Mouse (Mus musculus) right cerebral cortex, postnatal 4 days (tissue): ENCODE results near the gene Chst5.

Experiments
- DNase-seq: peaks from one replicate; pipeline ENCODE4 v3.0.0-alpha.2; 2022

The Chst5 gene

DNA sequence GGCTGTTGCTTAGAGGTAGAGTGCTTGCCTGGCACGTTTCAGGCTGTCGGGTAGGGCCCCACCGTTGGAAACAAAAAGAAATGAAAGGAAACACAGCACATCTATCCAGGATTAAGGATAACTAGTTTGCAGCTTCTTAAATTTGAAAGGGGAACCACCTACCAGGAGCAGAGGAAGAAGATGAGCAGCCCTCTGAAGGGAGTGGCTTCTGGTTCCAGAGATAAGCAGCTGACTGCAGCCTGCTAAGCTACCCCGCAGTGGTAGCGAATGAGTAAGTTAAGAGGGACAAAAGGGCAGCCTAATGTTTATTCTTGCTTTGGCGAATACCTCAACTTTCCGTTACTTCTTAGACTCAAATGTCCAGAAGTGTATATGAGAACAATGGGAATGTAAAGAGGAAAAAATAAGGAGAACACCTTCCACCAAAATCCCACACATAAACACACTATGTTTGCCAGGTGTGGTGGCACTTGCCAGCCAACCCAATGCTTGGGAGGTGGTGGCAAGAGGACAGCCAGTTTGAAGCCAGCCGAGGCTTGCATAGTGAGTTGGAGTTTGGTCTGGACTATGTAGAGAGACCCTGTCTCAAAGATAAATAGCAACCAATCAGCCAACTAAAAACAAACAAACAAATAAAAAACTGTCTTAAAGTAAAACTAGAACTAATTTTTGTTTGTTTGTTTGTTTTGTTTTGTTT, 19.5 kb upstream of the Chst5 start:
- no peak for DNase-seq

DNA sequence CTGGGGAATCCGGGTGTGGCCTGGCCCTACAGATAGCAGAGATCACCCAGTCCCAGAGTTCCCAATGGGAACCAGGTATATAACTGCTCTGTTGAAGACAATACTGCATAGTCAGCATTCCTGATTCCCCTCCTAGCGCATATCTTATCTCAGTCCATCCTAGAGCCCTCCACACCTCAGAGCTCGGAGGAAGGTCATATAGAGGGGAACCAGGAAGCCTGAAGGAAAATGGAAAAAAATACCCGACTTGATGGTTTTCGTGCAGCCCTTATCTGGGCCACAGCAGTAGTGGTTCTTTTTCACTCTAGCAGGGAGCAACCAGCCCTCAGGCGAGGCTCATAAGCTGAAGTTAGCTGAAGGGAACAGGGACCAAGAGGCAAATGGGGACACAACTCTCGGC, 14.7 kb upstream of the Chst5 start:
- DNase-seq, result no peak

DNA sequence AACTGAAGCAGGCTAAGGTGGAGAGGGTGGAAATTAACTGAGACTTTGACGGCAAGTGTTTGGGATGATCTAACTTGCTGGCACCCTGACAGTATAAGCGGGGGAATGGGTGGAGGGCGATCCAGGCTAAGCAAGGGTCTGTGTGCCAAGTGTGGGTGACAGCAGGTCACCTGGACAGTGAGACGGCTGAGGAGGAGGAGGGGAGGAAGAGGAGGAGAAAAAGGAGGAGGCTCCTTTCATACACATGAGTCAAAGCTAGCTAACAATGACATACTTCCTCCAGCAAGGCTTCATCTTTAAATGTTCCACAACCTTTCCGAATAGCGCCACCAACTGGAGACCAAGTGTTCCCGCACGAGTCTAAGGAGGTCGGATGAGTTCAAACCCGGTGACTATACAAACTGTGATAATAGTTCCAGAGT, 13.1 kb upstream of the Chst5 start:
- peak; percentile 44 for DNase-seq

DNA sequence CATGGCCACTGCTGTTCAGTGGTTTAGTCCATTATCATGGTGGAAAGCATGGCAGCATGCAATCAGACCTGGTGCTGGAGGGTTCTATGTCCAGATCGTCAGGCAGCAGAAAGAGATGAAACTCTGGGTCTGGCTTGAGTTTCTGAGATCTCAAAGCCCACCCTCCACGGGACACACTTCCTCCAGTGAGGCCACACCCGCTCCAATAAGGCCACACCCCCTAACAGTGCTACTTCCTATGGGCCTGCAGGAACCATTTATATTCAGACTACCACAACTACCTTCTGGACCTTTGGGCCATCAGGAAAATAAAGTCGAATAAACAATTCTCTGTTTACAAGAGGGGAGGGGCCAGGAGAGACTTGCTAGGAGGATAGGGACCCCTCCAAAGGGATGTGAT, 10.7 kb upstream of the Chst5 start:
- DNase-seq, result no peak

DNA sequence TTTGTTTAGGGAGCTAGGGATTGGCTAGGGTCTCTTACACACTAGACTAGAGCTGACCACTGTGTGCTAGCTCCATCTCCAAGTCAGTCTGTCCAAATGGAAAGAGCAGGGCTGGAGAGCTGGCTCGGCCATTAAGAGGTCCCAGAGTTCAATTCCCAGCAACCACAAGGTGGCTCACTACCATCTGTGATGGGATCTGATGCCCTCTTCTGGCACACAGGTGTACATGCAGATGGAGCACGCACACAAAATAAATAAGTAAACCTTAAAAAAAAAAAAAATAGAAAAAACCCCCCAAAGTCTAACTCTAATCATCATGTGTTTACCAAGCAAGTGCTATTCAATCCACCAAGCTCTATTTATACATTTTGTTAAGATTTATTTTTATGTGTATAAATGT, 9.4 kb upstream of the Chst5 start:
- no peak for DNase-seq

DNA sequence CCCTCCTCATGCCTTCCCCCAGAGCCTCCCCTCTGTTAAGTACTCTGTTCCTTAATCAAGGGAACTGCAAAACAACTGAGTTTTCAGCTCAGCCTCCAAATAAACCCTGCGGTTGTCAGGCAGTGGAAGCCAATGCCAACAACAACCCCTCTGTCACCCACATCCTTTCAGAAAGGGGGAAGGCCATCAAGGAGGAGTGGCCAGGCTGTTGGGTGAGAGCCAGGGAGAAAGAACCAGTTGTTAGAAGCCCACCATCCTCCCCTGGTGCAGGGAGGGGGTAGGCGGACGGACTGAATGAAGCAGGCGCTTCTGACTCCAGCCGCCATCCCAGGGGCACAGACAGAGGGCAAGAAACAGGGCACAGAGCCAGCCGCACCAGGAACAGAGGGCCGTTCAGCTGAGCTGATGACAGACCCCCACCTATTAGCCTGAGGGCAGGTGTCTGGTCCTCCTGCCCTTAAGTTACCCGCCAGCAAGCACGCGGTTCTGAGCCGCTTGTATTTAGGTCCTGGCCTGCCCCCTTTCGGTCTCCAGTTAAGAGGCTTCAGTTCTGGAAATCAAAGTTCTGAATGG, 2.7 kb upstream of the Chst5 start:
- peak; percentile 62 for DNase-seq

DNA sequence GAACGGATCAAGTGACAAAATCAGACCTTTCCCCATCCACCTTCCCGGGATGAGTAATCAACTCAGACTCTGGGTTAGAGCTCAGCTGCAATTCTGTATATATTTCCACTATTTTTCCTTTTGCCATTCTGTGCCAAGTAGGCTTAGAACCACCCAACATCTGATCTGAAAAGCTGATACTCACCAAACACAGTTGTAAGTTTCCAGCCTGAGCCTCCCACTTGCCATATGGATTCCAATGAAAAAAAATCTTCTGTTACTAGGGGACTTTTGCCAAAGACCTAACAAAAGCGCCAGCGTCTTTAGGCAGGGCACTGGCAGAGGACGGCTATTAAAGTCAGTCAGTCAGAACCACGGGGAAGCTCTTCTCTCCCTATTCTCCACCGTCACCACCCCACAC, 1.3 kb upstream of the Chst5 start:
- no peak for DNase-seq

DNA sequence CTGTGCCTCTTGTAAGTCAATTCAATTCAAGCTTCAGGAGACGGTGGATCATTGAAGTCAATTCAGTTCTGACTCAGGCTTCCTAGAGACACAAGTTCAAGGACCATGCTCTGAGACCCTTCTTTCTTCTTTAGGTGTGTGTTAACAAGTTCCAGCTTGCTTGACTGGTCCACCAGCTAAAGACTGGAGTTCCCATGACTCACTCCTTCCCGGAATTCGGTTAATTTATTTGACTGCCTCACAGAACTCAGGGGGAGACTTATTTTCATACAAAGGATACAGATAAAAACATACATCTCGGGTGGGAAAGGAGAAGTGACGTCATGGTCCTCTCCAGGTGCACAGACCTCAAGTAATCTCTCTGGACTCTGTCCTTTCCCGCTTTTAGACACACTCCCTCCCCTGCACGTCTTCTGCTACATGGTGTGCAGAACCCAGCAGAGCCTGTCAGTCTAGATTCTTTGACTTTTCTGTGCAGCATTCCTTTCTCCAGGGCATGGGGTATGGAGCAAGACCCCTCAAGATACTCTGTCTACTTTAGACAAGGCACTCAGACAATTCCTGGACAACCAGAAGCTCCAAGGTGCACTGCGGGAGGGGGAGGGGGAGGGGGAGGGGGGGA, 4.6 kb downstream of the Chst5 start:
- no peak for DNase-seq

DNA sequence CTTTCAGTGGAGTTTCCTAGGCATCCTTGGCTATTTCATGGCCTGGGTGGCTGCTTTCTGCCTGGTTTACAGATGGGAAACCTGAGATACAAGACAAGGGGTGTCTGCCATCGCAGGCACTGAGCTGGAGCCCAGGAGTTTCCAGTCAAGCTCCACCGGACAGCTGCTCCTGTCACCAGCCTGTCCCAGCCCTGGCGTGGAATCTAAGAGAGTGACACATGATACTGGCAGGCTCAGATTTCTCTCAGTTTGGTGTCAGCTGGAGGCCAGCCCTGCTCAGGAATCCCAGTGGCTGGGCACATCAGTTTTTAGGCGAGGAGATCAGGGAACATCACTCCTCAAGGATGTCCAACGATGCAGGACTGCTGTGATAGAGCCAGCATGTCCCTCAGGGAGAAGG, 8.2 kb downstream of the Chst5 start:
- no peak for DNase-seq

DNA sequence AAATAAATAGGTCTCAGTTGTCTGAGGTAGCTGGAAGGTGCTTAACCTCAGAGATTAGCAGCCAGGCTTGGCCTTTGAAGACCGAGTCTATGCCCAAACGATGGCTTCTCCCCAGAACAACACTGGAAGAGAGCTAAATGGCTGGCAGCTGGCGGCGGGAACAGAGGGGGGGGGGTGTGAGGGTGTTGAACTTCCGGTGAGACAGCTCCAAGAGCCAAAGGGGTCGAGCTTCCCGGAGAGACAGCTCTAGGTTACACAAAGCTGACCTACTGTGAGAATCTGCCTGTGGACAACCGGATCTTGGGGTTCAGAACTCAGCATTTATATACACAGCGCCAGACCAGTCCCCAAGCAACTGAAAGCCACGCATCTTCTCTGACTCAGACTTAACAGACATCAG, 11.7 kb downstream of the Chst5 start:
- DNase-seq, result no peak

DNA sequence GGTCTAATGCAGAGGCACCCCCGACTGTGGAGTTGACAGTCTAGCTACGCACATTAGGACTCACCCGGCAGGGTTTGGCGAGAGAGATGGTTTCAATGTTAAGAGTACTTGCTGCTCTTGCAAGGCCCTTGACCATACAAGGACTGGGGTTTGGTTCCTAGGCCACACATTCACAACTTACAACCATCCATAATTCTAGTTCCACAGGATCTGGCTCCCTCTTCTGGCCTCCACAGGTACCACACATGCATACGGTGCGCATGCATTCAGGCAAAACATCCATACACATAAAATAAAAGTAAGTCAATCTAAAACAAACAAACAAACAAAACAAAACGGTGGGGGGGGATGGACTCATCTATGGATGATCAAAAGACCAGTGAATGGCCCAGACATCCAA, 15.3 kb downstream of the Chst5 start:
- DNase-seq, result no peak

DNA sequence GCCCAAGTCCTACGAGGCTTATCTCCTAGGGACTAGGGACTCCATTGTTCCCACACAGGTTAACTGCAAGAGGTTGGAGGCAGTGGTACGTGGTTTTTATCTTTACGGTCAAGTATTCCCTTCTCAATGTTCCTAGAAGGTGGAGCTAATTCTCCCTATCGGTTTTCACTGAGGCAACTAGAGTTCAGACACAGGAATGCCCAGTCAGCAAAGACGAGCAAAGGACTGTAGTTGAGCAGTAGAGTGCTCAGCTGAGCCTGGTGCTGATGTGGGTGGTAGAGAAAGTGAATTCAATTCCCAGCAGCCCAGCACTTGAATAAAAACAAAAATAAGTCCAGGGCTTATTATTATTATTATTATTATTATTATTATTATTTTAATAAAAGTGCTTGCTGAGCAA, 17.6 kb downstream of the Chst5 start:
- no peak for DNase-seq

DNA sequence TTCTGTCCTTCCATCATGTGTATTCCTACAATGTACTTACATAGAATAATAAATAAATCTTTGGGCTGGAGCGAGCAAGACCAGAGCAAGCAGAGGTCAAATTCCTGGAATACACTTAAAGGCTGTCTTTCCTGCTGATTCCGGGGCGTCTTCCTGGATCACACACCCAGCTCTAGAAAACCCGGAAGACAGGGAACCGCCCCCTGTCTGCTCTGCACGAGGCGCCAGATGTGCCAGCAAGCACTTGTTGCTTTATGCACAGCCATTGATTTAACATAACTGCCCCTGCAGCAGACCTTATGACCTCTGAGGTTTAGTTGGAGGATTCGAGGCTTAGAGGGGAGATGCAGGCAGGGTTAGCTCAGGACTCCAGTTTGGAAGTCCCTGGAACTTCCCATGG, 18.3 kb downstream of the Chst5 start:
- DNase-seq, result no peak

DNA sequence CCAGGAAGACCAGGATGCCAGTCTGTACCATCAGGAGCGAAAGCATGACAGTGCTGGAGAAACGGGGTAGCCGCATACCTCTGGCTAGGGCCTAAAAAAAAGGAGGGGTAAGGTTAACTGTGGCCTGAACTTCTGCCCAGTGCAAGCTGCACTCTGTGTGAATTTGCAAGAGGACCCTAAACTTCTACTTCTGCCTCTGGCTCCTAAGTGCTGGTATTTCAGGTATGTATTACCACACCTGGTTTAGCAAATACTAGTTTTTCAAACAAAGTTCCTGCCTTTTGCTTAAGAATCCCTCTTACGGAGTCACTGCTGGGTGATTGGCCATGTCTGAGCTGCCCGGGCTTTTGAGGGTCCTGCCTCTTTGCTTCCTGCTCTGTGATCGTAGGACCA, 19.3 kb downstream of the Chst5 start:
- no peak for DNase-seq

DNA sequence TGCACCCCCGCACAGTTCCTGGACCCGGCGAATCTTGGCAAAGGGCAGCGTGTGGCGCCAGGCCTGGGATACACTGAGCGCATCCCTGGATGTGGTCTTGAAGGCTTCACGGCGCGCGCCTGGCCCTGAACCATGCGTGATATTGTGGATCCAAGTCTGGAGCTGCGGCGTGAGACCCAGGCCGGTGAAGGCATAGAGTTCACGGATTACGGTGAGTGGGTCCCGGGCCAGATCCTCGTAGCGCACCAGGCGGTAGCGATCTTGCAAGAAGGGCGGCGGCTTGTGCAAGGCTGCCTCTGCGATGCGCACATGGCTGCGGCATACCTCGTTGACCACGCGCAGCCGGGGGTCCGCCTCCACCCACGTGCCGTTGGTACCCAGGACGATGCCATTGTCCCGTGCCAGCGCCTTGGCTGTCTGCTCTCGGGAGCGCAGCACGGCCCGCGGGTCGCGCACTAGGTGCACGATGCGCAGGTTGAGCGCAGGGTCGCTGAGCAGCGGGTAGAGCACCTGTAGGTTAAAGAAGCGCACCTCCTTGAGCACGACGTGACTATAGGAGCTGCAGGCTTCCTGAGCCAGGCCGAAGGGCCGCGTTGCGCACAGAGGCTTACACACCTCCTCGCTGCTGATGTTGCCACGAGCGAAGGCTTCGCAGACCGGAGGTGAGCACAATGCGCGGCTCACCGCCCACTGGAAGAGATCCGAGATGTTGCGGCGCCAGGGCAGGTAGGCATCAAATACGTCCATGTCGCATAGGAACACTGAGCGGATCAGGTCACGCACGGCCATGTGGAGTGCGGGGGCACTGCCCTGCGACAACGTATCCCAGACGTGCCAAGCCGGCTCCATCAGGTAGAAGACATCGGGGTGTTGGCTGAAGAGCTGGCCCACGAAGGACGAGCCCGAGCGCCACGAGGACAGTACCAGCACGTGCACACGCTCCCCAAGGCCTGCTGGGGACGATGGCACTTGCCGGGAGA, 20.0 kb downstream of the Chst5 start:
- peak; percentile 34 for DNase-seq

DNA sequence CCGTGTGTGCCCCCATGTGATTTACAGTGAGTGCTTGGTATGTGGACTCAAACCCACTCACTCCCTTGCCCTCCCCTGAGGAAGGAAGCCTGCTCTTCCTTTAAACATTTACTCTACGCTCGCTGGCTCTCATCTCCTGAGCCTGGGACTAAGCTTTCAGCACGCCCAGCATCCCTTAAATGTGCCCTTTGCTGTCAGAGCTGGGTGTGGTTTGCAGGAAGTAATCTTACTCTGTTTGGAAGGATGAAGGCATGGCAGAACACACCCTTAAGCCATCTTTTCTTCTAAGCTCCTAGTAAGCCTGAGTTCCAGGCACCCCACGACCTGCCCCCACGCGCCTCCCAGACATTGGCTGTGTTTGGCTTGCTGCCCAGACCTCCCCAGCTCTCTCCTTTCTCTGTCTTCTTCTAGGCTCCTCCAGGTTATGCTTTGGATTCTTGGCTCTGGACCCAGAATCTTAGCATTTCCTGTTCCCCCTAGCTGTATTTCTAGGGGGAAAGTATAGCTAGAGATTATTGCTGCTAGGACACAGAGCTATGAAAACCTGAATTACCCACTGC, 22.1 kb downstream of the Chst5 start:
- DNase-seq, result no peak

DNA sequence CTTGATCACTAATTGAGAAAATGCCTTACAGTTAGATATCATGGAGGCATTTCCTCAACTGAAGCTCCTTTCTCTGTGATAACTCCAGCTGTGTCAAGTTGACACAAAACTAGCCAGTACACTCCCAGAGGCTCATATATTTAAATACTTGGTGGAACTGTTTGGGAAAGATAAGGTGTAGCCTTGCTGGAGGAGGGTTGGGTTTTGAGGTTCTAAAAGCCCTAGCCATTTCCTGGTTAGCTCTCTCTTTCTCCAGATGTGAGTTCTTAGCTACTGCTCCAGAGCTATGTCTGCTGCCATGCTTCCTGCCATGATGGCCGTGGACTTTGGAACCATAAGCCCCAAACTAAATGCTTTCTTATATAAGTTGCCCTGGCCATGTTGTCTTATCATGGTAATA, 22.8 kb downstream of the Chst5 start:
- no peak for DNase-seq

DNA sequence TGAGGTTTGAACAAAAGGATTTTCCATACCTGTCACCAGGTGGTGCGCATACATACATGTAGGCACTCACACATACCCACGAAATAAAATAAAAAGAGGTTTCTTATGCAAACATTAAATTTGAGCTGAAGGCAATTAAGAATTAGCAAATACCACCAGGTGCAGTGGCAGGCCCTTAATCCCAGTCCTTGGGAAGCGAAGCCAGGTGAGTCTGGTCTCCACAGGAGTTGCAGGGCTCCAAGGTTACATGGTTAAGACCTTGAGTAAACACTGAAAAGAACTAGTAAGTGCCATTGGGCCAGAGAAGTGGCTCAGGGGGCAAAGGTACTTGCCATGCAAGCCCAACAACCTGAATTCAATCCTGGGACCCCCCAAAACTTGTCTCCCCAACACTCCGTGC, 26.6 kb downstream of the Chst5 start:
- no peak for DNase-seq

DNA sequence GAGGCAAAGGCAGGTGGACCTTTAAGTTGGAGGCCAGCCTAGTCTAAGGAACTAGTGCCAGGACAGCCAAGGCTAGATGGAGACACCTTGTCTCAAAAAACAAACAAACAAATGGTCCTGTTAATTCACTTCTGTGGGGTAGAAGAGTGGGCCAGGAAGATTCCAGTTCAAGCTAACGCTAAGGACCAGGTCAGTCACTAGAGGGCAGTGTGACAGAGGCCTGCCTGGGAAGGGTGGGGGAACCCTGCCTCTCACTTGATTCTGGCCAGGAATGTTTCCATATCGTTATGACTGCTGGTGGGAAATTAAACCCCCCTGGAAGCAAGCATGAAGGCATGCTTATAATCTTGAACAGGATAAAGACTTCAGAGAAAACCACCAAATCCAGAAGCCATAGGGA, 28.7 kb downstream of the Chst5 start:
- peak; percentile 25 for DNase-seq

DNA sequence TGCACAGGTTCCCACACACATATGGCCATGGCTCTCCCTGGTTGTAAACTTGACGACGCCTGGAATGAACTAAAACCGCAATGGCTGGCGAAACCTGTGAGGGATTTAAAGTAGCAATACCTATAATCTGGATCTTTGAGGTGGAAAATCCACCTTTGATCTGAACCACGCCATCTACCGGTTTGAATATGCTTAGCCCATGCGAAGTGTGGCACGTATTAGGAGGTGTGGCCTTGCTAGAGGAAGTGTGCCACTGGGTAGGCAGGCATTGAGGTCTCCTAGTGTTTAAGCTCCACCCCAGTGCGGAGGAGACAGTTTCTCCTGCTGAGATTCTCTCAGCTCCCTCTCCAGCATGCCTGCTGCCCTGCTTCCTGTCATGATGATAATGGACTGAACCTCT, 32.5 kb downstream of the Chst5 start:
- DNase-seq, result no peak

DNA sequence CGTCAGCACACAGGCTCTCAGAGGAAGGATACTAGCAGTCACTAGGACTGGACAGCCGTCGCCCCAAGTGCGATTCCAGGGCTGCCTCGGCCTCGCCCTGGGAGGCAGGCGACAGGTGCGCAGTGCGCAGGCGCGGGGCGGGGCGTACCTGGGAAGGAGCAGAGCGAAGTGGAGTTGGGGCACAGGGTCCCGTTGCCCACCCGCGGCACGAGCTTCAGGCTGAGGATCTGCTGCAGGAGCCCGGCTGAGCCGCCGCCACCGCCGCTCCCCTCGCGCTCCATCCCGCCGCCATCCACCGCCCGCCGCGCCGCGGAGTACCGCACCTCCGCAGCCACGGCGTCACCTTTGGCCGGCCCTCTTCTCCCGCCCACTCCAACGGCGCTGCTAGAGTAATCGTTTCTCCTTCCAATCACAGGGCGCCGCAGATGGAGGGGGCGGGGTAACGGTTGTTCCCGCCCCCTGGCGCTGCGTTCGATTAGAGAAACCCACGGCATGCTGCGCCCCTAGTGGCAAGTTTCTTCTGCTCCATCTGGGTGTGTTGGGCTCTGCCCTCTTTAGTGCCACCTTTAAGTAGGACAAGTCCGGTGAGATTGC, 33.8 kb downstream of the Chst5 start, which contains the start of gene Tmem170:
Tmem170 (minus strand) TSS at position 396 of the 594 bp plus-strand sequence.
- DNase-seq, result peak; percentile 98

DNA sequence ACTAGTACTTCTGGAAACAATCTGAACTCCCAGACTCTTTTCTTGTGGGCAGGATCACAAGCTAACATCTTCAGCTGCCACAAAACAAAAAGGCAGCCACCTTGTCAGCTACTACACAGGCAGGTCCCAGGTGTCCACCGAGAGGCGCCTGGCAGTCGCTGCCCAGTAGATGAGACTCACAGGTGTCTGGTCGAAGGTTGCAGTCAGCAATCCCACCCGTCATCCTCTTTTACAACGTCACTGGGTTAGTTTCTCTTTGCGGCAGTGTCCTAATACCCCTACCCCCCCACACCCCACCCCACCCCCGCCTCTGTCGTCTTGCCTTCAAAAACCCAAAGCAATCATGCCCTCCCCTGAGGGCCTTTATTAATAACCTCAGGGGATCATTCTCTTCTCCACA, 34.5 kb downstream of the Chst5 start:
- no peak for DNase-seq

DNA sequence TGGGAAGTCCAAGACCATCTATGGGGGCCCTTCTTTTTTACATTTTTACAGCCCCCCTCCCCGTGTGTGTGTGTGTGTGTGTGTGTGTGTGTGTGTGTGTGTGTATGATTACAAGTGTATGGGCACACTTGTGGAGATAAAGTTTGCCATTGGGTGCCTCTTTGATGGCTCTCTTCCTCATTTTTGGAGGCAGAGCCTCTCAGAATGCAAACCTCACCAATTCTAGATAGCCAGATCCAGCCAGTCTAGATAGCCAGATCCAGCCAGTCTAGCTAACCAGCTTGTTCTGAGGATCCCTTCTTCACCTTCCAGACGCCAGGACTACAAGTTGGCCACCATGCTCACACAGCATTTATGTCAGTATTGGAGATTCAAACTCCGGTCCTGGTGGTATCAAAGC, 39.0 kb downstream of the Chst5 start:
- DNase-seq, result no peak
